Mouse (Mus musculus) A20 (cell line): ENCODE results near the gene Dmgdh.

Experiments
- DNase-seq: peaks from one replicate; pipeline ENCODE4 v3.0.0-alpha.2; 2011; ENCODE audit warnings: low read depth, low spot score

Dmgdh gene

DNA sequence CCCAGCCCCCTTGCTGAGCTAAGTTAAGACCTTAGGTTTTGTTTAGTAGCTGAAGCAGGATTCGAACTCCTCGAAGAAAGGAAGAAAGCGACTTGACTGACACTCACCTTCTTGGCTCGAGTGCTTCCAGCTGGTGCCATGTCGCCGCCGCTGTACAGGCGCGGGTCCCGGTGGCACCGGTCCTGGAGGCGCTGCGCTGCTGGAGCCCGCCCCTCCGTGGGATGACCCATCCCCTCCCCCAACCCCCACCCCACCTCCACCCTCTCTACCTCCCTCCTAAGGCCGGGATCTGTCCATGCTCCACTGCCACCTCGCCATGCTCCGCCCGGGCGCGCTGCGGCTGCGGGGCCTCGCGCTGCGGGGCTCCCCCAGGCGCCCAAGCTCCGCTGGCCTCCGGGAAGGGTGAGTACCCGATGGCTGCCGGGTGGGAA, at the start of gene Dmgdh, which contains the start of gene Bhmt2:
TSS of gene Dmgdh (plus strand) at position 303 of the 431 bp plus-strand sequence.
TSS of gene Bhmt2 (minus strand) at position 172 of the 431 bp plus-strand sequence.
- no peak for DNase-seq

- DNase-seq = no peak
Measured at GRCm38 (mm10) chr13:93628861-93629260, 45.4 kb upstream of the Dmgdh start.

DNA sequence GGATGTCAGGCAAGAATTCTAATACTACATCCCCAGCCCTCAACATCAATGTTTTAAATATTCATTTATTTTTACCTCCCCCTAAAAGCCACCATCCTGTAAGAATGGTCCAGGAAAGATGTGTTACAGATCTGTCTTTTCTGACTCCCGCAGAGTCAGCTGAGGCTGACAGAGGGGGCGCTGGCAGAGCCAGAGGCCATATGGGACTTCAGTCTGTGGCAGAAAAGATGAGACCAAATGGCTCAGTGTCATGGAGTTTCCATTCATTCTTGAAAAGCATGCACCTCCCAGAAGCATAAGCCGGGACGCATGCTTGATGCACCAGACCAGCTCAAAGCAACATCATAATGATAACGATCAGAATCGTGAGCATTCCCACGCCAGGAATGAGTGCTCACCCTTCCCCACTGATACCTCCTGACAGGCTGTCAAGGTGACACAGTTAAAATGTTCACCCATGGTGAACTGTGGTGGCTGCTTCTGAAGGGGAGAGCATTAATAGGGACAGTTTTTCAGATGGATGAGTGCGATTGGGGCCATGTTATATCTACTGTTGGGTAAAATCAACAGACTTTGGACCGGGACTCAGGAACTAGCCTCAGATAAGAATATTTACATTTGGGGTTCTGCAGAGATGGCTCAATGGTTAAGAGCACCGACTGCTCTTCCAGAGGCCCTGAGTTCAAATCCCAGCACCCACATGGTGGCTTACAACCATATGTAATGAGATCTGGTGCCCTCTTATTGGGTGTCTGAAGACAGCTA, 43.1 kb upstream of the Dmgdh start:
- no peak for DNase-seq

DNA sequence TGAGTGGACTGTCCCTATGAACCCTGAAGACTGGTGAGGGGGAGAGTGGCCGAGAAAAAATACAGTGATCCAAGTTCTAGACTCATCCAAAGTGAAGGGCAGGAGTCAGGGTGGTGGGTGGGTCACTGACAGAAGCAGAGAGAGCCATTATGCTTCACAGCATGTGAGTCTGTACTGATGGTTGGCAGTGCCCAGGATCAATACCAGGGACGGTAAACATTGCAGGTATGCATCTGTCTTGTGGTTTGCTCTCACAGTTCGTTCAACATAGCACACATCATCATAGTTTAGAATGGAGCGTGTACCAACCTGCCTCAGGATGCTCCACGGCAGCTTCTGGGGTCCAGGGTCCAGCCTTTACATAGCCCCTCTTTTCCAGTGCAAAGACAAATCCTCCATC, 41.3 kb upstream of the Dmgdh start:
- no peak for DNase-seq

GRCm38 (mm10) chr13:93636561-93636960, 37.7 kb upstream of the Dmgdh start:
- no peak for DNase-seq

- no peak for DNase-seq
Measured at GRCm38 (mm10) chr13:93637282-93638245, 36.7 kb upstream of the Dmgdh start, which contains the start of gene Bhmt. Gene Bhmt (minus strand): TSS chr13:93637961.

GRCm38 (mm10) chr13:93639636-93640035, 34.6 kb upstream of the Dmgdh start:
- no peak for DNase-seq

- no peak for DNase-seq
Measured at GRCm38 (mm10) chr13:93648387-93649130, 25.7 kb upstream of the Dmgdh start.

DNA sequence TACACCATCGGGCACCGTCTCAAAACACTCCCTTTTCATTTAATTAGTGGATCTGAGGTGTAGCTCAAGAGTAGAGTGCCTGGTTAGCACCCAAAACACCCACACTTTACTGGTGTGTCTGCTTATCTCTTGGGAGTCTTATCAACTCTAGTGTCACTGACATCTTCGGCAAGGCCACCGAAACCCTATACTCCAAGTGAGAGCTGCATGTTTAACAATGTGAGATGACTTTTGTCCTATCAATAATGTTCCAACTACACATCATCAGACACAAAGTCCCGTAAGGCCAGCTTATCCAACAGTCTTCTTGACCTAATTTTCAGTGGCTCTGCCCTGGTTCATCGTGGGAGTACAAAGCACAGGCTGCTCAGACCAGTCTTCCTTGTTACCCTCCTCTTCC, 20.9 kb upstream of the Dmgdh start:
- no peak for DNase-seq

GRCm38 (mm10) chr13:93657941-93658340, 16.3 kb upstream of the Dmgdh start:
- DNase-seq = no peak

DNA sequence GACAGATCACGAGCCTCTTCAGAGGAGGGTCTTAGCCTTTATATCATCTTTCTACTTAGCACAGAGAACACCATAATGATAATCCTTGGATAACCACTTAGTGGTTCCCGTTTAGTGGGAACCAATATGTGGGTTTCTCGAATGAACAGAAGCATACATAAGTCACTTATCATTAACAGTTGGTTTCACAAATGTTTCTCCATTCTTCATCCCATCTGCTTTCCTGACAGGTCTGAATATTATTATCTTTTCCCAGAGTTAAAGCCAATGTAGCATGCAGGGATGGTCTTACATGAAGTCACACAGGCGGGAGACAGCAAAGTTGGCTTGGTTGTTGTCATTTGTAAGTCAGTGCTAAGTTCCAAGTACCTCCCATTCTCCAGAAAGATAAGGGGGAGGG, 6.6 kb upstream of the Dmgdh start:
- no peak for DNase-seq

DNA sequence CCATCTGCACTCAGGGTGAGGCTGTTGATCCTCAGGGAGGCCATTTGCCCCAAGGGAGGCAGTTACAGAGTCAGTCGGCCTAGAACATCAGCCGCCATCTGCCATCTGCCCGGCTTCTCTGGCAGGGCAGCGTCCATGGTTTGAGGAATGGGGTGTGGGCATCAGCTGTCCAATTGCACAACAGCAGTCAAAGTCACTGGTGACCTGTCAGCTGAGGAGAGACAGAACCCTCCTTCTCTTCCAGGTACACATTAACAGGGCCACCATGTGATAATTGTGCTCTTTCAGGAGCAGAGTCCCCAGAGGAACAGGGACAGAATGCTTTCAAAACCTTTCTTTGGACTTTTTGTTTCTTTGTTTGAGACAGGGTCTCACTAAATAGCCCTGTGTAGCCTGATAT, 1.9 kb upstream of the Dmgdh start:
- DNase-seq = no peak

- DNase-seq = no peak
Measured at GRCm38 (mm10) chr13:93673296-93673695, 937 bp upstream of the Dmgdh start.

- no peak for DNase-seq
Measured at GRCm38 (mm10) chr13:93676864-93677263, 2.6 kb downstream of the Dmgdh start.

DNA sequence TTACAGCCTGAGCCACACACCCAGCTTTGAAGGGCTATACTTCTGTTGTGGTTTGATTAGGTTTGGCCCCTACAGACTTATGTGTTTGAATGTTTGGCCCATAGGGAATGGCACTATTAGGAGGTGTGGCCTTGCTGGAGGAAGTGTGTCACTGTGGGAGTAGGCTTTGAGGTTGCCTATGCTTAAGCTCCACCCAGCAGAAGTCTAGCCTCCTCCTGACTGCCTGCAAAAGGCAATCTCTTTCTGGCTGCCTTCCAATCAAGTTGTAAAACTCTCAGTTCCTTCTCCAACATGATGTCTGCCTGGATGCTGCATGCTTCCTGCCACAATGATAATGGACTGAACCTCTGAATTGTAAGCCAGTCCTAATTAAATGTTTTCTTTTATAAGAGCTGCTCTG, 9.1 kb downstream of the Dmgdh start:
- DNase-seq = no peak

DNA sequence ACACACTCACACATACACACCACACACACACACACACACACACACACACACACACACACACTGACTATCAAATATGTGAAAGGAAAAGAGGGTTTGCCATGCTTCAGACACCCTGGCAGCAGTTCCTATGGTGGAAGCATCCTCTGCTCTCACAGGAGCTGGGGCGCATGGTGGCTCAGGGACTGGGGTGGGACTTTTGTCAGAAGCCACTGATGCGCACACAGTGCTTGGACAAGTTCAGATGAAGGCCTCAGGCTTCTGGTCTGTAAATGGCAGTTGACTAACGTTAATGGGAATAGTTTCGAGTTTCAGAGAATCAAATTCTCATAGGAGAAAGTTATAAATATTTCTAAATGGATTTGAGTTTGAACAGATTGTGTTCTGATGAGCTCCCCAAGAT, 11.0 kb downstream of the Dmgdh start:
- DNase-seq = no peak

DNA sequence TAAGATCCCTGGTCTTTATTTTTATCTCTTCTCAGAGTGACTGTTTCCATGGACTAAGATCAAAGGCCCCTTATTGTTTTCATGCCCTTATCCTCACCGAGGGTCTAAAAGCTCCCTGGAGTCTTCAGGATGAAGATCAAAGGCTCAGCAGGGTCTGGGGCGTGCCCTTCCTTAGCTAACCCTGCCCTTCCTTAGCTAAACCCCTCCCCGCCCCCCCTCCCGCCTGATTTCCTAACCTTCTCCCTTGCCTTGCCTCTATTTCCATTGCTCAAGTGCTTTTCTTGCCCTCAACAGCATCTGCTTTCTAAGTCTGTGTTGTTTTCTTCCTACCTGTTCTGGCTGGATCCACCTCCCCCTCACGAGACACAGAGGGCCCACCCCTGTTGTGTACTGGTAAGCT, 13.1 kb downstream of the Dmgdh start:
- DNase-seq = no peak

DNA sequence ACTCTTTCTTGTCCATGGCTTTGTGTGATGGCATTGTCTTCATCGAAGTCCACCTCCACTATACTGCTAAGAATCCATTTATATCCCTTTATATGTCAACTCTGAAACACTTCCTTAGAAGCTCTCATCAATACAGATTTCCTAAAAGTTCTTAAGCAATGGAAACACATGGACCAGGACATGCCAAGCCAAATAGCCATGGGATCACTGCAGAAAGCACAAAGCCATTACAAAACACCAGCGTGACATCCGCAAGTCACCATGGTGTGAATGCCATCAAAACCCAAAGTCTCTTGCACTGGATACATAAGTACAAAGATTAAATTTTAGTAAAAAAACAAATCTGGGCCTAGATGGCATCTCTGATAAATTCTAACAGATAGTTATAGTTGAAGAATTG, 15.3 kb downstream of the Dmgdh start:
- DNase-seq = no peak

DNA sequence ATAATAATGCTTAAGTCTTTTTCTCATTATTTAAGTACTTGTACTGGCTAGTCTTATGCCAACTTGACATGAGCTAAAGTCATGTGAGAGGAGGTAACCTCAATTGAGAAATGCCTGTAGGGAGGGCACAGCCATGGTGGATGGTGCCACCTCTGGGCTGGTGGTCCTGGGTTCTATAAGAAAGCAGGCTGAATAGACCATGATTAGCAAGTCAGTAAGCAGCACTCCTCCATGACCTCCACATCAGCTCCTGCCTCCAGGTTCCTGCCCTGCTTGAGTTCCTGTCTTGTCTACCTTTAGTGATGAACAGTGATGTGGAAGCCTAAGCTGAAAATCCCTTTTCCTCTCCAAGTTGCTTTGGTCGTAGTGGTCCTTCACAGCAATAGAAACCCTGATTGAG, 16.6 kb downstream of the Dmgdh start:
- DNase-seq = no peak

GRCm38 (mm10) chr13:93698866-93699265, 24.6 kb downstream of the Dmgdh start:
- no peak for DNase-seq

GRCm38 (mm10) chr13:93705697-93706096, 31.5 kb downstream of the Dmgdh start:
- DNase-seq = no peak

- no peak for DNase-seq
Measured at GRCm38 (mm10) chr13:93707271-93707670, 33.0 kb downstream of the Dmgdh start.
